Mouse (Mus musculus) spleen, postnatal 14 days (tissue): ENCODE results near the gene Actl9.

Source experiments
- DNase-seq, 2 experiments: peaks; one replicate each; pipeline ENCODE4 v3.0.0; 2021 to 2022; ENCODE audit warnings: low spot score in 2 of 2

Actl9 gene

GRCm38 (mm10) chr17:33432019-33432946 lies at the start of gene Actl9:
Gene Actl9 (plus strand): TSS chr17:33432896.
- DNase-seq = no peak

DNA sequence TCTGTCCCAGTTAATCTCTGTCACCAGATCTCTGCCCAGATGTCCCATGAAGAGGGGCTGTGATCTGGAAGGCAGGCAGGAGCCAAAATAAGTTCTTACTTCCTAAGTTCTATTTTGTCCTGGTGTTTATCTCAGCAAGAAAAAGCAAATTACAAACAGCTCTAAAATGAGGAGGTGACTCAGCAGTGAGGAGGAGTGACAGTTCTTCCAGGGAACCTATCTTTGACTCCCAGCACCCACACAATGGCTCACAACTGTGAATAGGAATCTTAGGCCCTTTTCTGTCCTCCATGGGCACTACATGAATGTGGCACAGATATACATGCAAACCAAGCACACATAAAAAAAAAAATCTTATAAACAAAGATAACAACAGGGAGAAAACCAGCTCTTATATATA lies 47.0 kb upstream of the Actl9 start:
- DNase-seq = no peak

GRCm38 (mm10) chr17:33392271-33392670 lies 40.4 kb upstream of the Actl9 start:
- DNase-seq = no peak

- peak; percentile 62 to 79 for DNase-seq
These were observed 38.3 kb upstream of the Actl9 start, which contains the start of gene Zfp101 for GRCm38 (mm10) chr17:33394182-33395034. Gene Zfp101 (minus strand): TSS chr17:33394641.

DNA sequence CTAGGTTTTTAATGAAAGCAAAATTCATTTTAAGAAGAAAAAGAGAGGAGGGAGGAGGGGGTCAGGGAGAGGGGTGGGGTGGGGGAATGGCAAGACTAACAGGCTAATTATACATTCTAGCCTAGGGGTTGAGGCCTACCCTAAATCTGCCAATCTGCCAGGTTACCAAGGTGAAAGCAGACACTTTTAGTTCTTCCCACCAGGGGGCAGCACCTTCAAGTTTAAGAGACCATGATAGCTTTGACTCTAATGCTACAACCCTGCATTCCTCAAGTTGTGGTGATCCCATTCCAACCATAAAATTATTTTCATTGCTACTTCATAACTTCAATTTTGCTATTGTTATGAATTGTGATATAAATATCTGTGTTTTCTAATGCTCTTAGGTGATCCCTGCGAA lies 6.5 kb downstream of the Actl9 start:
- peak; percentile 34 to 68 for DNase-seq

DNA sequence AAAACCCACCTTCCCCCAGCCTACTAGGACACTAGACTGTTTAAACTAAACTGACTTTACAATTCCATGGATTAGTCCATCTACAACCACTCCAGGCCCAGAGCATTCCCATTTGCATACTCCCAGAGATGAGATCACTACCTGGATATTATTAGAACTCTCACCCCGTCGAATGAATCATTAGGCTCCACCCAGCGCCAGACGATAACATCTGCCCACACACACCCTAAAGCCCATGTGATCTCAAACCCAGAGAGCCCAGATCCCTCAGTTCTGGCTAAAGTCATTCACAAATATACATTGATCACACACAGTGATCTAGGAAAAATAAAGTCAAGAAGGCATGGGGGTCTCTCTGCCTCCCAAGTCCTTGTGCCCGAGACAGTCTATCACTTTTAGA lies 7.2 kb downstream of the Actl9 start:
- DNase-seq = no peak

- DNase-seq = no peak
These were observed 8.5 kb downstream of the Actl9 start for GRCm38 (mm10) chr17:33441159-33441558.

DNA sequence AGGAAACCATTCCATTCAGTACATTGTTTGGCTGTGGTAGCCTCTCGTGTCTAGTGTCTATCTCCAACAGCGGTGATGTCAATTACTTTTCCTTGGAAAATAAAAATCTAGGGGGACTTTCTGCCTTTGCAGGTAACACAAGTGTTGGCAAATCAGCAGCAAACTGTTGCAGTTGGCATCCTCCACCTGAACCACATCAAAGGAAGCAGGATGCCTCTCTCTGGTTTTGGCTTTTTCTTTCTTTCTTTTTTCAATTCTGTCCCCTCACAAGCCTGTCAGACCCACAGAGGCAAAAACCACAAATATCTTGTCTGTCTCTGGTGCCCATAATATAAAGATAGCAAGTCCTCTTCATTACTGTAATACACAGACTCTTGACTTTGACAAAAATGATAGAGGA lies 23.9 kb downstream of the Actl9 start:
- no peak for DNase-seq

- DNase-seq = no peak
These were observed 38.5 kb downstream of the Actl9 start for GRCm38 (mm10) chr17:33471206-33471605.
